Mouse (Mus musculus): ENCODE results near the gene Kcnj6. TPM values are rescaled to one million over a fixed set of nuclear protein-coding genes. Genes with fewer than 3 reads are reported as not detected.
"Not testable (repeated sequence)": the region's sequence is repeated elsewhere in the genome, so short reads cannot be mapped to it uniquely, and the experiment has no call there.

Kcnj6 gene
- total RNA-seq, 4 experiments from 2014 or later: 0.15 TPM; not detected in 3

GRCm38 (mm10) chr16:94852407-94853160, 144.9 kb downstream of the Kcnj6 start:
- DNase-seq (ENCODE audit: low spot score in 2 of 2): no peak

- DNase-seq (ENCODE audit: low spot score in 2 of 2): no peak
These were observed 147.1 kb downstream of the Kcnj6 start for GRCm38 (mm10) chr16:94850393-94850792.

- DNase-seq (ENCODE audit: low spot score in 2 of 2): no peak
These were observed 151.5 kb downstream of the Kcnj6 start for GRCm38 (mm10) chr16:94845996-94846395.

GRCm38 (mm10) chr16:94844769-94845168, 152.7 kb downstream of the Kcnj6 start:
- DNase-seq (ENCODE audit: low spot score in 2 of 2): no peak

GRCm38 (mm10) chr16:94839398-94839797, 158.1 kb downstream of the Kcnj6 start:
- no peak for DNase-seq (ENCODE audit: low spot score in 2 of 2)

- no peak for DNase-seq (ENCODE audit: low spot score in 2 of 2)
These were observed 159.6 kb downstream of the Kcnj6 start for GRCm38 (mm10) chr16:94837881-94838280.

- DNase-seq (ENCODE audit: low spot score in 2 of 2): no peak
These were observed 163.0 kb downstream of the Kcnj6 start for GRCm38 (mm10) chr16:94834502-94834901.

- no peak for DNase-seq (ENCODE audit: low spot score in 2 of 2)
These were observed 169.3 kb downstream of the Kcnj6 start for GRCm38 (mm10) chr16:94828166-94828565.

GRCm38 (mm10) chr16:94827092-94827585, 170.4 kb downstream of the Kcnj6 start:
- DNase-seq (ENCODE audit: low spot score in 2 of 2): peak; percentile 37 to 63

- DNase-seq (ENCODE audit: low spot score in 2 of 2): no peak
These were observed 172.2 kb downstream of the Kcnj6 start for GRCm38 (mm10) chr16:94825274-94825673.

GRCm38 (mm10) chr16:94822611-94823010, 174.9 kb downstream of the Kcnj6 start:
- DNase-seq (ENCODE audit: low spot score in 2 of 2): no peak

- no peak for DNase-seq (ENCODE audit: low spot score in 2 of 2)
These were observed 175.9 kb downstream of the Kcnj6 start for GRCm38 (mm10) chr16:94821610-94822009.

GRCm38 (mm10) chr16:94816391-94816790, 181.1 kb downstream of the Kcnj6 start:
- DNase-seq (ENCODE audit: low spot score in 2 of 2): no peak

GRCm38 (mm10) chr16:94815891-94816290, 181.6 kb downstream of the Kcnj6 start:
- DNase-seq (ENCODE audit: low spot score in 2 of 2): no peak

- not testable (repeated sequence) for DNase-seq (ENCODE audit: low spot score in 2 of 2)
These were observed 188.2 kb downstream of the Kcnj6 start for GRCm38 (mm10) chr16:94809286-94809685.

GRCm38 (mm10) chr16:94798241-94798640, 199.3 kb downstream of the Kcnj6 start:
- no peak for DNase-seq (ENCODE audit: low spot score in 2 of 2)

GRCm38 (mm10) chr16:94797366-94797765, 200.1 kb downstream of the Kcnj6 start:
- DNase-seq (ENCODE audit: low spot score in 2 of 2): no peak

- DNase-seq (ENCODE audit: low spot score in 2 of 2): no peak
These were observed 204.5 kb downstream of the Kcnj6 start for GRCm38 (mm10) chr16:94793041-94793440.

- DNase-seq (ENCODE audit: low spot score in 2 of 2): no peak
These were observed 207.5 kb downstream of the Kcnj6 start for GRCm38 (mm10) chr16:94789958-94790357.

GRCm38 (mm10) chr16:94788716-94789115, 208.8 kb downstream of the Kcnj6 start:
- no peak for DNase-seq (ENCODE audit: low spot score in 2 of 2)

GRCm38 (mm10) chr16:94788165-94788564, 209.3 kb downstream of the Kcnj6 start:
- peak in 1 of 2 experiments; percentile 12 for DNase-seq (ENCODE audit: low spot score in 2 of 2)

GRCm38 (mm10) chr16:94785873-94786272, 211.6 kb downstream of the Kcnj6 start:
- no peak for DNase-seq (ENCODE audit: low spot score in 2 of 2)

- DNase-seq (ENCODE audit: low spot score in 2 of 2): no peak
These were observed 213.8 kb downstream of the Kcnj6 start for GRCm38 (mm10) chr16:94783696-94784095.
